Mouse (Mus musculus) splenic B cell, adult 2 months (primary cell): ENCODE results near the gene Sf1.

Source experiments
- DNase-seq: peaks from one replicate; pipeline ENCODE4 v3.0.0-alpha.2; 2011; ENCODE audit warnings: low read depth, low spot score
- H3K27me3 ChIP-seq: 2 replicates; pipeline ENCODE4 v1.6.1; 2012; ENCODE audit warnings: mild to moderate bottlenecking, low read length, moderate library complexity, mixed read lengths; ENCODE audit not compliant: control insufficient read depth, poor library complexity, insufficient read depth, severe bottlenecking
- H3K36me3 ChIP-seq: 2 replicates; pipeline ENCODE4 v1.6.1; 2012; ENCODE audit warnings: mild to moderate bottlenecking, low read length, moderate library complexity, mixed read lengths; ENCODE audit not compliant: control insufficient read depth, poor library complexity, insufficient read depth, severe bottlenecking

Gene Sf1

DNA sequence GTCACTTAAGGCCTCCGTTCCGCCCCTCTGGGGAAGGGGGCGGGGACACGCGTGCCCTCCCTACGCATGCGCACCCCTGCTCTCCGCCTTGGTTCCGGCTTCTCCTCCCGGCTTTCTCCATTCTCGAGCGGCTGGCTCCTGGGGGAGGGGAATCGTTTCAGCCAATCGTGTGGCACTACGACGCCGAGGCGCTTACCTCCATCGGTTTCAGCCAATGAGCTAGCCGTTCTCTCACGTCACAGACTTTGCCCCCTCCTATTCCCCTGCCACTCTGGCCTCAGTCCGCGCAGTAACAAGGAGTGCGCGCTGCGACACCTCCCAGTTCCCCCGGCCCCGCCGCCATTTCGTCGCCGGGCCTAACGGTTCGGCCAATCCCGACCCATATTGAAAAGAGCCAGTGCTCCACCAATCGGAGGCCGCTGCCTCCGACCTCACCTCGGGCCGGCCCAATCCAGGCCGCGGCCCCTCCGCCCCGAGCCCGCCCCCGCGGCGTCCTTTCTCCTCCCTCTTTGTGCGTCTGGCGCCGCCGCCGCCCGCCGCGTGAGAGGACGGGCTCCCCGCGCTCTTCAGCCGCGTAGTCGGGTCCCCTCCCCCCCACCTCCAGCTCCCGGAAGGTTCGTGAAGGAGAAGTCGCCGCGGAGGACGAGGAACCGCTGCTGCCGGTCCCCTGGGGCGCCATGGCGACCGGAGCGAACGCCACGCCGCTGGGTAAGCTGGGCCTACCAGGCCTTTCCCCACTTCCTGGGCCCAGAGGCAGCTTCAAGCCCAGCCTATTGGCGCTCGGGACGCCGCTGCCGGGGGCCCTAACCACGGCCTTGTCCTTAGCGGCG is at the start of gene Sf1:
Gene Sf1, plus strand, starts transcription at position 280 of the 830 bp plus-strand sequence.
- Histone ChIP-seq H3K27me3 (no peaks in the 10 kb centered on the region), H3K36me3 (peaks cover 16% of the 10 kb centered on the region)
- peak; percentile 100 for DNase-seq

DNA sequence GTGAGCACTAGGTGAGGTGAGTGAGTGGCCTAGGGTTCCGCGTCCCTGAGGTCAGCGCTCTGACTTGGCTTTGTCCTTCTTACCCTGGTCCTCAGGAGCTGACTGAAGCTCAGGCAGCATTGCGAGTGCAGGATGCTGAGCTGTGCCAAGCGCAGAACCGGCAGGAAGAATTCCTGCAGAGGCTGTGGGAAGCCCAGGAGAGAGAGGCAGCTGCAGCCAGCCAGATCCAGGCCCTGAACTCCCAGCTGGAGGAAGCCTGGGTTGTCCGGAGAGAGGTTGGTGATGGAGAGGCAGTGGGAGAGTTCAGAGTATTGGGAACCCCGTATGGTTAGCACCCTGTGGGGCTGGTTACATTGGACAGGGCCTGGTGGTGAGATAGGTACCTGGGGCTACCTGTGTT is 49.7 kb upstream of the Sf1 start:
- DNase-seq: no peak
- Histone ChIP-seq H3K36me3 (0 out of 2 replicates have a peak, but pooled peaks cover 1% of the 10 kb centered on the region), H3K27me3 (no peaks in the 10 kb centered on the region)

DNA sequence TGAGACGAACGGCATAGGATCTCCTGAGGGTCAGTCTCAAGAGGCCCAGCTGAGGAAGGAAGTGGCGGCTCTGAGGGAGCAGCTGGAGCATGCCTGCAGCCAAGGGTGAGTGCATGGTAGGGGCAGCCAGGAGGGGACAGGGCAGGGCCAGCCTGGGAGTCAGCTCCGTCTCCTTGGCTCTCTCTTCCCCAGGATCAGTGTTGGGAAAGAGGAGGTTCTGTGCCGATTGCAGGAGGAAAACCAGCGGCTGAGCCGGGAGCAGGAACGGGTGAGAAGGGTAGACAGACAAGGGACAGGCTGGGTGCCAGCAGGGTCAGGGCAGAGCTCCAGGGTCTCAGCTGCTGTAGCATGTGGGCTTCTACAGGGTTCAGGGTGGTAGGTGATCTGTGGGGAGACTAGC is 49.0 kb upstream of the Sf1 start:
- DNase-seq: no peak
- 0 out of 2 replicates have a peak, but pooled peaks cover 1% of the 10 kb centered on the region for H3K36me3 ChIP-seq
- no peaks in the 10 kb centered on the region for H3K27me3 ChIP-seq

DNA sequence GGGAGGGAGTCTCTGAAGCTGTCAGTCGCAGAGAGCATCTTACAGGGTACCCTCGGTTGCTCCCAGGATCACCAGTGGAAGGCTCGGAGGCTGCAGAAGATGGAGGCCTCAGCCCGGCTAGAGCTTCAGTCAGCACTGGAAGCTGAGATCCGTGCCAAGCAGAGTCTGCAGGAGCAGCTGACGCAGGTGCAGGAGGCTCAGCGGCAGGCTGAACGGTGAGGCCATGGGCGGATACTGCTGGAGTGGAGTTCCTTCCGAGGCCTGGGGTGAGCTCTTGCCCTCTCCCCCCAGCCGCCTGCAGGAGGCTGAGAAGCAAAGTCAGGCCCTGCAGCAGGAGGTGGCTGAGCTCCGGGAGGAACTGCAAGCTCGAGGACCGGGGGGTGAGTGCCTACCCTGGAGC is 47.9 kb upstream of the Sf1 start:
- no peaks in the 10 kb centered on the region for H3K27me3 ChIP-seq
- no peak for DNase-seq
- H3K36me3 ChIP-seq: 0 out of 2 replicates have a peak, but pooled peaks cover 1% of the 10 kb centered on the region

DNA sequence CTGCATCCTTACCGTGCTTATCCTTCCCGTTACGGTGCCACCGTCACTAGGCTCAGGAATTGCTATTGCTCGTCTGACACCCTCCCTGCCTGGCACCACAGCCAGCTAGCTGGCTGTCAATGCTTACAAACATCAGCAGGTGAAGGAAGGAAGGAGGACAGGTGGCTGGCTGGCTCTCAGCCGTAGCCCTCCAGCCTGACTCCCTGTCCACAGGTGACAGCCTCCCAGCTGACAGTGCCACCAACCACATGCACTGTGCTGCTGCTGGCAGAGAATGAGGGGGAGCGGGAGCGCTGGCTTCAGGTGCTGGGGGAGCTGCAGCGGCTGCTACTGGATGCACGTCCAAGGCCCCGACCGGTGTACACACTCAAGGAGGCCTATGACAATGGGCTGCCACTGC is 45.3 kb upstream of the Sf1 start:
- peaks cover 1% of the 10 kb centered on the region; the same call in 1 of the 2 replicates for H3K36me3 ChIP-seq

DNA sequence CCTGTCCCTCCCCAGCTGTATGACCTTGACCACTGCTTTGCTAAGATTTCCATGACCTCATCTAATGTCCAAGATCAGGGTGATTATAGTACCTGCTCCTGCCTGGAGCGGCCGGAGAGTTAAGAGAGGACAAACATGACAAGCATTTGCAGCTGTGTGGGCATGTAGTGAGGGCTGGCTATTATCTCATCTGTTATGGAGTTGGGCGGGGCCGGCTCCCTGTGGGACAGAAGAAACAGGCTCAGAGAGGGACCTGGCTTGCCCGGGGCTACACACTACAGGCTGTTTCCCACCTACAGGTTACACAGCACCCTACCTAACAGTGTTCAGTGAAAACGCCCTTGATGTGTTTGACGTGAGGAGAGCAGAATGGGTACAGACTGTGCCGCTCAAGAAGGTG is 42.1 kb upstream of the Sf1 start:
- no peak for DNase-seq
- Histone ChIP-seq H3K36me3 (peaks cover 1% of the 10 kb centered on the region; the same call in 1 of the 2 replicates), H3K27me3 (no peaks in the 10 kb centered on the region)

More for the DNA sequence above, 45.3 kb upstream of the Sf1 start:
- H3K27me3 ChIP-seq: no peaks in the 10 kb centered on the region
- no peak for DNase-seq

DNA sequence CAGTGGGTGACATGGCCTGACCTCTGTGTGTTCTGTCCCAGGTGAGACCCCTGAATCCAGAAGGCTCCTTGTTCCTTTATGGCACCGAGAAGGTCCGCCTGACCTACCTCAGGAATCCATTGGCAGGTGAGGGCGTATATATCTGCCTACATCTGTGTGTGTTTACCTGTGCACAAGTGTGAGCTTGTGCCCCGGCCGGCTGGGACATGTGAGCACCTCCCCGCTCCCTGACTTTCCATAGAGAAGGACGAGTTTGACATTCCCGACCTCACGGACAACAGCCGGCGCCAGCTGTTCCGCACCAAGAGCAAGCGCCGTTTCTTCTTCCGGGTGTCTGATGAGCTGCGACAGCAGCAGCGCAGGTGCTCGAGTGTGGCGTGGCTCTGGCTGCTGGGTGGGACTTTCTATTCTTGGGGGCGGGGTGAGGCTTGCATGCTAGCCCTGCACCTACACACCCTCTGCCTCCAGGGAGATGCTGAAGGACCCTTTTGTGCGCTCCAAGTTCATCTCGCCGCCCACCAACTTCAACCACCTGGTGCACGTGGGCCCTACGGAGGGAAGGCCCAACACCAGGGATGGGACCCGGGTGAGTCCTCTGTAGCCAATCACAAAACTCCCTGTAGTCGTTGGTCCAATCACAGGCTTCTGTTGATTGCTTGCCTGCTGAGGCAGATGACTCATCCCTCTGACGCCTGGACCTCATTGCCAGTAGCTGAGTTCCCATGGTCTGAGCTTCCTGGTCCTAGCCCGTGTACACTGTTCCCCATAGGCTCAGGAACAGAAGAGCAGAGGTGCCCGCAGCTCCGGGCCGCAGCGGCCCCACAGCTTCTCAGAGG is 41.5 kb upstream of the Sf1 start:
- no peak for DNase-seq
- no peaks in the 10 kb centered on the region for H3K27me3 ChIP-seq
- H3K36me3 ChIP-seq: peaks cover 1% of the 10 kb centered on the region; the same call in 1 of the 2 replicates

DNA sequence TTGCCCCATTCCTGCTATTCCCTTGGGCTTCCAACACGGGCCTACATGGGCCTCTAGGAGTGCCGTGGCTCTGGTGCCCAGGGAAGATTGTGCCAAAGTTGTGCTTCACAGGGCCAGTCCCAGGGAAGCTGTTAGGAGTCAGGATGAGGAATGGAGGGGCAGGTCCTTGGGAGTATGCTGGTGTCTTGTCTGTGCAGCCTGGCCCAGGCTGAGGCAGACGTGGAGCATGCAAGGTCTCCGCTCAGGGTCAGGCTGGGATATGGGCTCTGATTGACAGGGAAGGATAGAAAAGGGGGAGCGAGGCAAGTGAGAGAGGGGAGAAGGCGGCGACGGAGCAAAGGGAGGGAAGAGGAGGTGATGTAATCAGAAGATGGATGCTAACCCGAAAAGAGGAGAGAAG is 38.7 kb upstream of the Sf1 start:
- no peaks in the 10 kb centered on the region; the same call in 1 of the 2 replicates for H3K36me3 ChIP-seq
- no peak for DNase-seq
- H3K27me3 ChIP-seq: no peaks in the 10 kb centered on the region

DNA sequence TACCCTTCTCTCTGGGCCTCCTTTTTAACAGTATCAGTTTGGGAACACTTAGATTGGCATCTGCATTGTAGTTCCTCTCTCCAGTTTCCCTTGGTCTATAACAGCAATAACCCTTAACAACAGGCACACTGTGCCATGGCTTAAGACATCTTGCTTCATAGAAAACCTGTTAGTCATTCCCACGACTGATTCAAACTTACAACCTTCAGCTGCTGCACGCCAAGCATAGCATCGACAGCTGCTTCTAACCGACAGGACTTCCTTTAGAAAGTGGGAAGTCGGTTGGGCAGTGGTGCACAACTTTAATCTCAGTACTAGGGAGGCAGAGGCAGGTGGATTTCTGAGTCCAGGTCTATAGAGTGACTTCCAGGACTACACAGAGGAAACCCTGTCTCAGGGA is 32.3 kb upstream of the Sf1 start:
- DNase-seq: peak; percentile 49
- no peaks in the 10 kb centered on the region for H3K36me3 ChIP-seq
- no peaks in the 10 kb centered on the region for H3K27me3 ChIP-seq

DNA sequence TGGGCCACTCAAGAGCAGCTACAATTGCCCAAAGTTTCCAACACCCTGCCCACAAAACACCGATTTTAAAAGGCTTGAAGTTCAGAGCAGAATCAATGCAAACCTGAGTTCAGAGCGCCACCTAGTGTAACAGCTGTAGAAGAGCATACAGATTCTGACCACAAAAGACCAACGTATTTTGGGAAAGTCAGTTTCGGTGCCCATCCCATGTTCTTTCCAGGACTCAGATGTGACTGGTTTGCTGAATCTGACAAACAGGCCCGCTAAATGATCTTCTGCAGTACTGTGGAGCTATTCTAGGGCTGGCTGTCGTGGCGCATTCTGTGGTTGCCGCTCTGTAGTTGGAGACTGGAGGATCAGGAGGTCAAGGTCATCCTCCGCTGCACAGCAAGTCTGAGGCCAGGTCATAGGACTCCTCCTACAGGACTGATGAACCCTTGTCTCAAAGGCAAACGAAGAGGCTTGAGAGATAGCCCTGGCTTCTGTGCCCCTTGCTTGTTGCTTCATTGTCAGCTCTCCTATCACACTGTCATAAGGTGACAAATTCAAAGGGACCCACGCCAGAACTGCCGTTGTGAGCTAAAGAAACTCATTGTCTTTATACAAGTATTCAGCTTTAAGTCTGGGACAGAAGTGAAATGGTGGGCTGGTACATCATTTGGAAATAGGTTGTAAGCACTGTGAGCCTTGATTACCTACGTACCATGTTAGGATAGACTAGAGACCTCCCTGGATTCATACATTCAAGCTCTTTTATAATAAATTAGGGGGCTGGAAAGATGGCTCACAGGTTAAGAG is 31.6 kb upstream of the Sf1 start:
- peak; percentile 87 for DNase-seq
- H3K36me3 ChIP-seq: no peaks in the 10 kb centered on the region
- H3K27me3 ChIP-seq: no peaks in the 10 kb centered on the region

DNA sequence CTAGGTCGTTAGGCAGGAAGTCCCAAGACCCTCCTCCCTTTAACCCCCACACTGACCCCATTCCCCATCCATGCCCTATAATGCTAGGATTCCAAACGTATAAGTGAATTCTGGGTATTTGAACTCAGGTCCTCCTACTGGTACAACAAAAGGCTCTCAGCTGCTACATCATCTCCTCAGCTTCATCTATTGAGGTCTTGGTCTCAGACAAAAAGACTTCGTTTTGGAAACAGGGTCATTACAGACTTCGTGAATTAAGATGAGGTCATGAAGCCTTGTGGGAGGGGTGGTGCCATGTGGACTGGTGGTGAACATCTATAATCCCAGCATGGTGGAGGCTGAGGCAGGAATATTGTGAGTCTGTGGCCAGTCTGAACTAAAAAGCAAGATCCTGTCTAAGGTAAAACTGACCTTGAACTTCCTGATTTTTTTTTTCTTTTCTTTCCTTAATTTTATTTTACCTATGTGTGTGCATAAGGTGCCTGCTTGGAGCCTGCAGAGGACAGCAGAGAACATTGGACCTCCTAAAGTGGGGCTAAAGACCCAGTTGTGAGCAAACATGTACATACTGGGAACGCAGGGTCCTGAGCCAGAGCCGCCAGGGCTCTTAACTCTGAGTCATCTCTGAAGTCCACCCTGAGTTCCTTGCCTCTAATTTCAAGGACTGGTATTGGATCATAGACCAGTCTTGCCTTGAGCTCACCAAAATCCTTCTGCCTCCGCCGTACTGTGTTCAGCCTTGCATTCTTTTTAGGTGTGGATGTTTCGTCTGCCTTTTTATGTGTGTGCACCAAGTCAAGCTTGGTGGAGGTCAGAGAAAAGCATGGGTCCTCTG is 29.5 kb upstream of the Sf1 start:
- DNase-seq: no peak
- Histone ChIP-seq H3K36me3 (peaks cover 3% of the 10 kb centered on the region; the same call in 1 of the 2 replicates), H3K27me3 (no peaks in the 10 kb centered on the region)

DNA sequence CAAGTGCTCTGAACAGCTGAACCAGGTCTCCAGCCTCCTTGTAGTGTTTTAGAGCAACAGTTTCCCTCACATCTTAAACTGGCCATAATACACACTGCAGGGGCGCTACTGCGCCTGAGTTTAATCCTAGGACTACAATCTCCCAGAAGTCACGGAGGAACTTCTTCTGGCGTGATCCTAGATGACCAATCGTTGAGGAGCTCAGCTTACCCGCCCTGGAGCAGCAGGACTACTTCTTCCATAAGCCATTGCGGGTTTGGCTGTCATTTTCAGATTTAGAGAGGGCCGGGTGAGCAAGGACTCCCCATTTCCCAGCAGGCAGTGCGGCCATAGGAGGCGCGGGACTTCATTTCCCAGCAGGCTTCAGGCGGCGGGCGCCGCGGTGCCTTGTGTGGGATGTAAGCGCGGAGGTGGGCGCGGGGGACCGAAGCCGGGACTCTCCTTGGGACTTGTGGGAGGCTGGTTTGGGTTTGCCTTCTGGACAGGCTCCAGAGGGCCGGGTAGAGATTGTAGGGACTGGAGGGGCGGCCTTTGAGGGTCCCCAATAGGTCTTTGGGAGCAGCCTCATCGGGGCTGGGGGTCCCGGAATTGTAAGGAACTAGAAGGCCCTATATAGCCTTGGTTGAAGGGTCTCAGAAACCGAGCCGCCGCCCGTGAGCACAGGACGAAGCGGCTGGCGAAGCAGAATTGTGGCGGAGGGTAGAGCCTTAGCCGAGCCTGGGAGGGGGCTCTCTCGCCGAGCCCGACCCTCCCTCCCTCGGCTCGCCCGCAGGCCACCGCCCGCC is 28.6 kb upstream of the Sf1 start, which contains the start of gene Men1:
Gene Men1, plus strand, starts transcription at position 307 of the 785 bp plus-strand sequence.
- peak; percentile 91 for DNase-seq
- Histone ChIP-seq H3K36me3 (peaks cover 3% of the 10 kb centered on the region; the same call in 1 of the 2 replicates), H3K27me3 (no peaks in the 10 kb centered on the region)

DNA sequence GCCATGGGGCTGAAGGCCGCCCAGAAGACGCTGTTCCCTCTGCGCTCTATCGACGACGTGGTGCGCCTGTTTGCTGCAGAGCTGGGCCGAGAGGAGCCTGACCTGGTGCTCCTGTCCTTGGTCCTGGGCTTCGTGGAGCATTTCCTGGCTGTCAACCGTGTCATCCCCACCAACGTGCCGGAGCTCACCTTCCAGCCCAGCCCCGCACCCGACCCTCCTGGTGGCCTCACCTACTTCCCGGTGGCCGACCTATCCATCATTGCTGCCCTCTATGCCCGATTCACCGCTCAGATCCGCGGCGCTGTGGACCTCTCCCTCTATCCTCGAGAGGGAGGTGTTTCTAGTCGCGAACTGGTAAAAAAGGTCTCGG is 28.0 kb upstream of the Sf1 start:
- DNase-seq: no peak
- H3K27me3 ChIP-seq: no peaks in the 10 kb centered on the region
- peaks cover 3% of the 10 kb centered on the region; the same call in 1 of the 2 replicates for H3K36me3 ChIP-seq
